8 mouse cellular contexts compared by ENCODE assay signal in genomic region chr10:96370547-96371320, GRCm38 (mm10).
A peak's percentile ranks its signal among the peaks of the same experiment; 100 is the strongest.
DNase-seq lines count a peak whose midpoint lies in the region; ATAC-seq and TF ChIP-seq lines count a peak whose summit lies in the region.

No protein-coding gene starts in this region.

- H3ac ChIP-seq in myocyte (ENCODE audit: control insufficient read depth, insufficient read length), result no peak overlapping the region

- no peak for TF ChIP-seq CTCF in intestine, postnatal 0 days (IDR thresholded peaks at IDR 0.05; ENCODE audit: low read depth)
- TF ChIP-seq CTCF in liver, postnatal 0 days (IDR thresholded peaks at IDR 0.05; ENCODE audit: low read depth), result no peak

- TF ChIP-seq POLR2A in myocyte (IDR thresholded peaks at IDR 0.05; ENCODE audit: insufficient read length, low read depth), result no peak

- 64% methylated on average over 21 of the region's 21 CpGs for WGBS in intestine, embryonic 15.5 days
- WGBS in intestine, postnatal 0 days, result 78% methylated on average over 21 of the region's 21 CpGs
- WGBS in liver, postnatal 0 days (ENCODE audit: insufficient replicate concordance), result 50% methylated on average over 21 of the region's 21 CpGs

- peaks cover 13% of the 10 kb centered on the region; the same call in 1 of the 2 replicates for H3K4me1 ChIP-seq in intestine, embryonic 15.5 days (replicated peaks)
- no peaks in the 10 kb centered on the region for H3K4me1 ChIP-seq in intestine, postnatal 0 days (replicated peaks; ENCODE audit: control insufficient read depth, insufficient read depth, low read length)
- H3K4me1 ChIP-seq in liver, postnatal 0 days (ENCODE audit: insufficient read depth), result peaks cover 4% of the 10 kb centered on the region; the same call in 1 of the 2 replicates

- 0 out of 2 replicates have a peak overlapping the region, but pooled peaks have one; percentile 22 for H3K27ac ChIP-seq in intestine, embryonic 15.5 days
- no peak overlapping the region for H3K27ac ChIP-seq in intestine, postnatal 0 days (ENCODE audit: low read depth, low read length)
- peak overlapping the region; percentile 37 for H3K27ac ChIP-seq in liver, postnatal 0 days (ENCODE audit: low read depth)

- peak; percentile 37 for DNase-seq in ZHBTc4 (ENCODE audit: low read depth, low spot score)
- DNase-seq in heart, adult 18-20 months, result peak; percentile 22 to 68
- peak; percentile 56 for DNase-seq in liver, postnatal 0 days
- DNase-seq in thymus, postnatal 36 days, result peak; percentile 84 to 89
- DNase-seq in ovary, postnatal 10 days (ENCODE audit: low spot score), result no peak

- no peak overlapping the region for H3K9ac ChIP-seq in intestine, embryonic 15.5 days
- no peak overlapping the region for H3K9ac ChIP-seq in intestine, postnatal 0 days (ENCODE audit: low read depth, low read length)
- H3K9ac ChIP-seq in liver, postnatal 0 days (replicated peaks), result no peak overlapping the region

- no peak overlapping the region for H3K4me3 ChIP-seq in intestine, embryonic 15.5 days (replicated peaks)
- no peak overlapping the region for H3K4me3 ChIP-seq in intestine, postnatal 0 days (ENCODE audit: low read depth, low read length)
- no peak overlapping the region for H3K4me3 ChIP-seq in liver, postnatal 0 days (ENCODE audit: low read depth, low read length)
- H3K4me3 ChIP-seq in myocyte, result no peak overlapping the region

- no peaks in the 10 kb centered on the region for H3K36me3 ChIP-seq in intestine, embryonic 15.5 days
- no peaks in the 10 kb centered on the region for H3K36me3 ChIP-seq in intestine, postnatal 0 days (ENCODE audit: control insufficient read depth, insufficient read depth)
- H3K36me3 ChIP-seq in liver, postnatal 0 days (replicated peaks; ENCODE audit: insufficient read depth, low read length), result no peaks in the 10 kb centered on the region
- no peaks in the 10 kb centered on the region for H3K36me3 ChIP-seq in myocyte (ENCODE audit: control insufficient read depth, insufficient read depth)

- no peaks in the 10 kb centered on the region for H3K9me3 ChIP-seq in intestine, embryonic 15.5 days
- H3K9me3 ChIP-seq in intestine, postnatal 0 days (ENCODE audit: control insufficient read depth), result no peaks in the 10 kb centered on the region
- H3K9me3 ChIP-seq in liver, postnatal 0 days (ENCODE audit: low read length), result no peaks in the 10 kb centered on the region

- no peak overlapping the region for H3K4me2 ChIP-seq in intestine, embryonic 15.5 days (replicated peaks)
- no peak overlapping the region for H3K4me2 ChIP-seq in intestine, postnatal 0 days (replicated peaks; ENCODE audit: low read depth)
- no peak overlapping the region for H3K4me2 ChIP-seq in liver, postnatal 0 days (ENCODE audit: low read depth, low read length)
- peak overlapping the region; percentile 48 for H3K4me2 ChIP-seq in myocyte (ENCODE audit: low read depth)

- H3K79me2 ChIP-seq in myocyte (ENCODE audit: control insufficient read depth, insufficient read depth), result no peaks in the 10 kb centered on the region

- H3K27me3 ChIP-seq in intestine, embryonic 15.5 days (replicated peaks), result no peaks in the 10 kb centered on the region
- no peaks in the 10 kb centered on the region for H3K27me3 ChIP-seq in intestine, postnatal 0 days (replicated peaks; ENCODE audit: control insufficient read depth, insufficient read depth, low read length)
- H3K27me3 ChIP-seq in liver, postnatal 0 days (ENCODE audit: insufficient read depth, low read length), result no peaks in the 10 kb centered on the region
- no peaks in the 10 kb centered on the region for H3K27me3 ChIP-seq in myocyte (ENCODE audit: control insufficient read depth, insufficient read depth, insufficient read length)

- TF ChIP-seq EP300 in liver, postnatal 0 days (IDR thresholded peaks at IDR 0.05; ENCODE audit: low read depth), result peak; percentile 65; the same call in 1 of the 2 replicates

- ATAC-seq in intestine, embryonic 15.5 days, result no peak
- ATAC-seq in intestine, postnatal 0 days, result no peak
- ATAC-seq in liver, postnatal 0 days, result peak; percentile 60

TF ChIP-seq in myocyte, 11 proteins besides CTCF, POLR2A, EP300 and RAD21:
- TF ChIP-seq E2F4 (IDR thresholded peaks at IDR 0.05; ENCODE audit: insufficient read depth) (no peak), TCF3 (IDR thresholded peaks at IDR 0.05; ENCODE audit: insufficient read length, low read depth) (peak; percentile 34), MAX (IDR thresholded peaks at IDR 0.05; ENCODE audit: low read depth) (no peak), POLR2AphosphoS2 (IDR thresholded peaks at IDR 0.05; ENCODE audit: insufficient read length, low read depth) (no peak), MYOD1 (IDR thresholded peaks at IDR 0.05; ENCODE audit: control insufficient read depth in 1 of 3, insufficient read length in 2 of 3, low read depth in 2 of 3) (peak; percentile 6 to 87 (median 66)), REST (IDR thresholded peaks at IDR 0.05; ENCODE audit: insufficient read depth, insufficient read length) (no peak), TCF12 (IDR thresholded peaks at IDR 0.05; ENCODE audit: insufficient read depth, poor library complexity, severe bottlenecking) (peak; percentile 68), CEBPB (IDR thresholded peaks at IDR 0.05; ENCODE audit: insufficient read depth, poor library complexity, severe bottlenecking) (no peak), SRF (IDR thresholded peaks at IDR 0.05; ENCODE audit: control insufficient read depth, insufficient read length, low read depth) (no peak), USF1 (IDR thresholded peaks at IDR 0.05; ENCODE audit: low read depth) (no peak), MYOG (IDR thresholded peaks at IDR 0.05; ENCODE audit: control insufficient read depth in 1 of 3, insufficient read depth in 1 of 3, insufficient read length in 2 of 3, low read depth in 2 of 3) (peak; percentile 15 to 88 (median 61))
